Mouse (Mus musculus) small intestine, adult 2 months (tissue): ENCODE data around the gene Spata2. TPM values are rescaled to one million over a fixed set of nuclear protein-coding genes. Genes with fewer than 3 reads are reported as not detected.

ENCODE experiments used
- H3K27ac ChIP-seq: fragments of 200-500 bp; 2 replicates; pipeline ENCODE4 v1.5.1; 2012; ENCODE audit warnings: low read depth, low read length, control low read depth, inconsistent platforms; ENCODE audit not compliant: insufficient read depth
- H3K27me3 ChIP-seq: fragments of 200-500 bp; 2 replicates; pipeline ENCODE4 v1.6.1; 2012; ENCODE audit warnings: mild to moderate bottlenecking, moderate library complexity, low read length, inconsistent platforms; ENCODE audit not compliant: control insufficient read depth, insufficient read depth
- H3K36me3 ChIP-seq: fragments of 200-500 bp; 2 replicates; pipeline ENCODE4 v1.6.1; 2012; ENCODE audit warnings: mild to moderate bottlenecking, low read length, control low read depth, inconsistent platforms; ENCODE audit not compliant: control insufficient read depth, insufficient read depth
- H3K4me1 ChIP-seq: fragments of 200-500 bp; 2 replicates; pipeline ENCODE4 v1.6.1; 2012; ENCODE audit warnings: low read length, inconsistent platforms, mixed read lengths; ENCODE audit not compliant: control insufficient read depth, insufficient read depth, insufficient read length
- H3K4me3 ChIP-seq: fragments of 200-500 bp; 2 replicates; pipeline ENCODE4 v1.5.1; 2012; ENCODE audit warnings: low read depth, mild to moderate bottlenecking, control low read depth, inconsistent platforms, low read length, moderate library complexity
- CTCF ChIP-seq: fragments of 200-500 bp; IDR thresholded peaks from 2 replicates; pipeline ENCODE4 v1.5.1; 2012; ENCODE audit warnings: low read depth, mild to moderate bottlenecking, control low read depth, inconsistent platforms, low read length, moderate library complexity, mixed read lengths; ENCODE audit not compliant: insufficient replicate concordance, insufficient read length; ENCODE audit errors: extremely low read depth
- POLR2A ChIP-seq: fragments of 200-500 bp; IDR thresholded peaks from 2 replicates; pipeline ENCODE4 v1.6.1; 2012; ENCODE audit warnings: low read depth, mild to moderate bottlenecking, control low read depth, inconsistent platforms, low read length, moderate library complexity
- WGBS: fragments of 180-500 bp; shearing (Covaris S2); methylation state at CpG from one replicate; pipeline ENCODE4 v1.1.7; 2018; 5-methylcytosine and 5-hydroxymethylcytosine counted together
- polyA plus RNA-seq: library from polyadenylated mRNA; depleted of rRNA; stranded (reverse); fragments of >200 nt; gene quantifications from 2 replicates; pipeline ENCODE4 v1.2.3, GENCODE M21; 2012

Spata2 gene
- polyA plus RNA-seq, 1 experiment, result 54.9 TPM

DNA sequence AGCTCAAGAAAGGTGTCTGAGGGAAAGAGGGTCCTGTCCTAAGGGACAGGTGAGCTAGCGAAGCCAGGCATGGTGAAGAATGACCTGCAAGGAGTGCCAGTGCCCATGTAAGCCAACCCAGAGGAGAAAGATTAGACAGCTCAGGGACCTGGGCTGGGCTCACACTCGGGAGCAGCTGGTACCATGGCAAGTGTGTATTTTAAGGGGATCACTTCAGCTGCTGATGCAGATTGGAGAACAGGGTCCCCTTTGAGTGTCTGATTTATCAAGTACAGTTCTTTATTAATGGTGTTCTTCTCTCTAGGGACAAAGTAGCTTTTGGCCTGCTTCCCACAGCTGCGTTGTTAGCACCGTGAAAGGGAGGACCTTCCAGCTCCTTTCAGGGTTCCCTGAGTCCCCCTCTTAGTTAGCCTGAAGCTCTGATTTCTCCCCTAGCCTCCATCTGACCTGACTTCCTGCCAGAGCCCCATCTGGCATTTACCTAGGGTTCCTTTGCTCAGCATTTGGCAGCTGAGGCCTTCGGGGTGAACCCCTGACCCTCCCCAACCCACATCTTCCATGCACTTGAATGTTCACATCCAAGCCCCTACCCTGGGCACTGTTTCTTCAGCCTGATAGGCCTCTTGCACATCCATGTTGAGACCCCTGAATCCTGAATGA is 36.2 kb downstream of the Spata2 start:
- H3K36me3 ChIP-seq, result peaks cover 52% of the 10 kb centered on the region
- TF ChIP-seq POLR2A (no peak), CTCF (no peak)
- WGBS, result 91% methylated on average over 5 of the region's 5 CpGs

DNA sequence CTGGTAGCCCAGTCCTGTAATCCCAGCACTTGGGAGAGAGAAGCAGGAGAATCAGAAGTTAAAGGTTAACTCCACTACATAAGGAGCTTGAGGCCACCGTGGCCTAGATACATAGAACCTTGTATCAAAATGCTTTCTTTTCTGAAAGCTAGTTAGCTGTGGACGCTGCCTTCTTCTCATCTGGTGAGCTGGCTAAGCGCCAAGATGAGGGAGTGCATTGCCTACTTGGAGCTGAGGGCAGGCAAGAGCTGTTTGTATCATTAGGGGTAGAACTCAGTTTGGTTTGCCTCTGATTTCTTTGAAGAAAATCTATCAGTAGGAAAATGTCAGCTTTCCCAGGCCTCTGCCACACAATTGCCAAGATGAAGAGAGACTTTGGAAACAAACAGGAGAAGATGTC is 38.9 kb downstream of the Spata2 start:
- 46% methylated on average over 3 of the region's 3 CpGs for WGBS
- H3K27me3 ChIP-seq, result no peaks in the 10 kb centered on the region
- TF ChIP-seq POLR2A (no peak), CTCF (no peak)
- H3K4me3 ChIP-seq, result no peak overlapping the region
- no peaks in the 10 kb centered on the region for H3K4me1 ChIP-seq
- peaks cover 65% of the 10 kb centered on the region for H3K36me3 ChIP-seq
- H3K27ac ChIP-seq, result no peak overlapping the region

More for the DNA sequence above, 36.2 kb downstream of the Spata2 start:
- H3K4me3 ChIP-seq, result no peak overlapping the region
- no peak overlapping the region for H3K27ac ChIP-seq
- no peaks in the 10 kb centered on the region for H3K27me3 ChIP-seq
- no peaks in the 10 kb centered on the region for H3K4me1 ChIP-seq

DNA sequence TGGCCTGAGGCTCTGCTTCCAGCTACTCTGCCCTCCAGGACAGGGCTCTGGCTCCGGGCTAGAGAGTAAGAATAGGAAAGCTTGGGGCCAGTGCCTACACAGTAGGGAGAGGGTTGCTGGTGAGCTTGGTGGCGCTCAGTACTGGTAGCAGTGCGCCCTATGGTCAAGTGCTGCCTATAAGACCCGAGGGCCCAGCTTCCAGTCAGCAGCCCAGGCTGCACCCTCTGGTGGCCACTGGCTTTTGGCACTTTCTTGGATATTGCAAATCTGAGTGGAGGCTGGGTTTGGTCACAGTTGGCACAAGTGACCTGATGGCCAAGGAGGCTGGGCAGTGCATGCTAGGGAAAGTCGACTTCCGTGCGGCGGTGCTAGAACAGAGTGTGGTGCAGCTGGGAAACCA is 42.0 kb downstream of the Spata2 start:
- H3K4me1 ChIP-seq, result no peaks in the 10 kb centered on the region
- no peak overlapping the region for H3K27ac ChIP-seq
- H3K27me3 ChIP-seq, result no peaks in the 10 kb centered on the region
- 88% methylated on average over 8 of the region's 8 CpGs for WGBS
- H3K4me3 ChIP-seq, result no peak overlapping the region
- peaks cover 46% of the 10 kb centered on the region for H3K36me3 ChIP-seq
- TF ChIP-seq CTCF (no peak), POLR2A (no peak)

DNA sequence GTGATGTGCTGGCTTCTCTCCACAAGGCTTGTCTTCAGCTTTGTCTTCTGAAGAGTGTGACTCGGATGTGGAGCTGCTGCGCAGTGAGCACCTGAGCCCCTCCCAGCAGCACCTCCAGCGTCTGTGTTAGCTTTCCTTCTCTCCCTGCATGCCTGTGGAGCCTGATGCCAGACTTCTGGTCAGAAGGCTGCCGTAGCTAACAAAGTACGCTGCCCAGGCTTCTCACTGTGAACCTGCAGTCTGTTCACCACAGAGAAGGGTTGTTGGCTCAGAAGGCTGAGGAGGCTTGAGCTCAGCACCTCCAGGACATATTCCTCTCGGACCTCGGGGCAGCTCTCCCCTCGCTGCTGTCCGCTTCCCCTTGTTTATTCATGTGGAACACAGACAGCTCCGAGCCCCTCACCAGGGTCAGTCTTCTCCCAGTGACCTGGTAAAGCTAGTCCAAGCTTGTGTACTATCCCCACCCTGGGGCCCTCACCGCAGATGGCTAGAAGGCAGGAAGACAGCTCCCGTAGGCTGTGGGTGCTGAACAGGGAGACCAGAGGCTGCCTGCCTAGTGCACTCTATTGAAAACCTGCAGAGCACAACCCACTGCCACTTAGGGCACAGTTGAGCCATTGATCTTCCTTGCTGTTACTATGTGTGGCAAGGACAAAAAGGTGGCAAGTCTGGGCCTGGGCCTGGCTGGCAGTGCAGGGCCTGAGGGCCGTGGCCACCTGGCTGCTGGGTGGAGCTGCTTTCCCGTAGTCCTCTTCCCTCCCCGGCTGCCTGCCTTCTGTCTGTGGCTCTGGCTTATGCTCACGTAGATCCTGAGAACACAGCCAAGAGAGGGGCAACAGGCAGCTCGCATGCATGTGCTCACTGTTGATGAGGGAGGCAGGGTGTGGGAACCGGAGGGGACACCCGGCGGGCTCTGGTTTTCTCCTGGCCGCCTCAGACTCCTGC is 43.1 kb downstream of the Spata2 start:
- Histone ChIP-seq H3K27me3 (no peaks in the 10 kb centered on the region), H3K4me1 (no peaks in the 10 kb centered on the region), H3K4me3 (no peak overlapping the region), H3K36me3 (peaks cover 47% of the 10 kb centered on the region), H3K27ac (no peak overlapping the region)
- TF ChIP-seq POLR2A, result no peak
- no peak for TF ChIP-seq CTCF
- 91% methylated on average over 21 of the region's 21 CpGs for WGBS

DNA sequence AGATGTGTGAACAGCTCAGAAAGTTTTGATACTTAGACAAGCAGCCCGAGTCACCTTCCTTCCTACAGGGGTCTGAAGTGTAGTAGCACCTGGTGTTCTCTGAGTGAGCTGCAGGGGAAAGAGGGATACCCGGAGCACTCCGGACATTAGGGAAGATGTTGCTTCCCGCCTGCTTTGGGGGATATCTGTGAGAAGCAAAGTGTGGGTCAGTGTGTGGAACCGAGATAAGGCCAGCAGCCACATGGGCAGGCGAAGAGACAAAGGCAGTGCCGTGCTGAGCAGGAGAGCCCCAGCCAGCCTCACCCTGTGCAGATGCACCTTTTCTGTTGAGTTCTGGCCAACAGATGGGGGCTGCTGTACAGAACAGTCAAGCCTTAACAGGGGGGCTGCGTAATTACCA is 45.1 kb downstream of the Spata2 start:
- no peaks in the 10 kb centered on the region for H3K4me1 ChIP-seq
- 94% methylated on average over 8 of the region's 8 CpGs for WGBS
- peaks cover 52% of the 10 kb centered on the region for H3K36me3 ChIP-seq
- no peak overlapping the region for H3K27ac ChIP-seq
- no peak for TF ChIP-seq CTCF
- no peak for TF ChIP-seq POLR2A
- H3K27me3 ChIP-seq, result no peaks in the 10 kb centered on the region
- H3K4me3 ChIP-seq, result no peak overlapping the region

DNA sequence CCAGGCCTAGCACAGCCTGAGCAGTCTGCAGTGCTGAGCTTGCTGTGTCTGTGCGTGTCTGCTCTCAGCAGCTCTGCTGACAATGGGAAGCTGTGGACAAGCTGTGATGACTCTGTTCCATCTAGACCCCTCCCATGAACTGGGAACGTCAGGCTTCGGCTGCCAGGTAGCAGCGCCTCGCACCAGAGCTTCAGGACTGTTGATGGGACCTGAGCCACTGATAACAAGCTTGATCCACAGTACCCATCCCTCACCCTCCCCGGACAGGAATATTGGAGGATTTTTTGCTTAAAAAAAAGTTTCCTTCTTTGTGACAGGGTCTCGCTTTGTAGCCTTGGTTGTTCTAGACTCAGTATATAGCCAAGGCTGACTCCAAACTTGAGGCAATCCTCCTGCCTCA is 45.5 kb downstream of the Spata2 start:
- no peaks in the 10 kb centered on the region for H3K4me1 ChIP-seq
- WGBS, result 98% methylated on average over 7 of the region's 7 CpGs
- no peaks in the 10 kb centered on the region for H3K27me3 ChIP-seq
- no peak overlapping the region for H3K4me3 ChIP-seq
- peaks cover 52% of the 10 kb centered on the region for H3K36me3 ChIP-seq
- no peak overlapping the region for H3K27ac ChIP-seq
- no peak for TF ChIP-seq CTCF
- TF ChIP-seq POLR2A, result no peak
